Mouse (Mus musculus) erythroblast, adult 5-6 weeks (primary cell): Measurements from ENCODE around the gene Kcnj8. TPM values are rescaled to one million over a fixed set of nuclear protein-coding genes. Genes with fewer than 3 reads are reported as not detected.
"Not testable (repeated sequence)": the region's sequence is repeated elsewhere in the genome, so short reads cannot be mapped to it uniquely, and the experiment has no call there.

Experiments used
- ATAC-seq: replicated peaks from 2 replicates; pipeline ENCODE4 v1.8.0; 2016; ENCODE audit warnings: moderate number of reproducible peaks, mild to moderate bottlenecking, moderate TSS enrichment, inconsistent platforms; ENCODE audit not compliant: poor library complexity, low FRiP score, severe bottlenecking
- total RNA-seq, 2 experiments: library from RNA; stranded (forward) in 1 of 2; stranded (reverse) in 1 of 2; fragments of 150-400 nt in 1 of 2; fragments of 200-764, 138-1000 nt in 1 of 2; gene quantifications; 2 replicates each; pipeline versions ENCODE4 v1.2.3 to v1.2.4; 2015 to 2017; ENCODE audit warnings: low replicate concordance in 2 of 2

Gene Kcnj8
- total RNA-seq, 2 experiments from 2014 or later: not detected

DNA sequence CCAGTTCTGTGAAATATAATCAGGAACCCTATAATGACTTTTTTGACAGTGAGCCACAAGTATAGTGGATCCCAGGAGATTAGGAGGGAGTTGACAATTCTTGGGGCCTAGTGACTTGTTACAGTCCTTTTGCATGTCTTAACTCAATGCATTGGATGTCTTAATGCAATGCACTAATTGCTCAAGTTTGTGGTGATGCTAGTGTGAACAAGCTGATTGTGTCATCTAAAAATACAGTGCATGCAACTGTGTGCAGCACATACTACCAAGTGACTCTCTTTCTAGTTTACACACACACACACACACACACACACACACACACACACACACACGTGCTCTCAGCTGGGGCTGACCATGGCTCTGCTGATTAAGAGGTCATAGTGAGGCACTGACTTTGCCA is 15.4 kb downstream of the Kcnj8 start:
- ATAC-seq: no peak

DNA sequence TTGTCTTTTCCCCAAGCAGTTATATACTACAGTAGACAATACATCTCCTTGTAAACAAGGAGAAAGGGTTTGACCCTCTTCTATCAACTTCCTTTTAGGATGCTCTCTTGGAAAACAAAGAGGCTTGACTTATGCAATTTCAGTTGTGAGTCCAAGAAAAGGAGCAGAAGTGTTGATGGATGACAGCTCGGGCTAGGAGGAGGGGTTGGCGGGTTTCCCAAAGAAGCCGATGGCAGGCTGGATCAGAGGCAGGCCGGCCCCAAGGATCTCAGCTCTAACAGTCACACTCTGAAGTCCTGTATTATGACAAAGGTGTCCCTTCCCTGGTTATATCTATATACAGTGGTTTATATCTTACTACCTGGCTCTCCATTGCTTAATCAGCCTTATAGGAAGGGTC is 19.9 kb downstream of the Kcnj8 start:
- ATAC-seq: no peak

DNA sequence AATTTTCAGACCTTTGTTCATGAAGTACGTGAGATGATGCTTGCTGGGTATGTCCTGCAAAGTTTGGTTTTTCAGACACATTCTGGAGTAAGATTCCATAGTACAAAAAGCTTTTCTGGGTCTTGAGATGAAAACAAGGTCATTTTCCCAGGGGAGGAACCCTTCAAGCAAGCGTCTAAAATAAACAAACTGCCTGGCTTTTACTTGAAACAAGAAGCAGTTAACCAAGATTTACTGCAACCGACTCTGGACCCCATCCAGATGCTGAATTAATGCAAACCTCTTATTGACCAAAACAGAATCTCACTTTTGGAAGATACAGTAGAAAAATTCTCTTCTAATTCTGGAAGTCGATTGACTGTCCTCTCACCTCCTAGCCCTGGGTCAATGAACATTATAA is 20.5 kb downstream of the Kcnj8 start:
- no peak for ATAC-seq

DNA sequence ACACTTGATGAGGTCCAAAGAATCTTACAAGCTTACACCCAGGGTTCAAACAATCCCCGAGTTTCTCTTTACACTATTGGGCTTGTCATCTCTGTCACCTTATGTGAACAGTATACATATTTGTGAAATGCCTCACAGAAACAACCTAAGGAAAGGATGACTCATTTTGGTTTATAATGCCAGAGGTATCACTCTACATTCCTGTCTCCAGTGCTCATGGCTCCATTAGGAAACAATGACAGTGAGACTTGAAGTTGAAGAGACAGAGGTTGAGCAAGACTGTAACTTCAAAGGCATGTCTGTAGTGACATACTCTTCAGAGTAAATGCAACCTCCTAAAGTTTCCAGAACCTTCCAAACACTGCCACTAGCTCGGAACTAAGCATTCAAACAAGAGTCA is 23.0 kb downstream of the Kcnj8 start:
- ATAC-seq: no peak

DNA sequence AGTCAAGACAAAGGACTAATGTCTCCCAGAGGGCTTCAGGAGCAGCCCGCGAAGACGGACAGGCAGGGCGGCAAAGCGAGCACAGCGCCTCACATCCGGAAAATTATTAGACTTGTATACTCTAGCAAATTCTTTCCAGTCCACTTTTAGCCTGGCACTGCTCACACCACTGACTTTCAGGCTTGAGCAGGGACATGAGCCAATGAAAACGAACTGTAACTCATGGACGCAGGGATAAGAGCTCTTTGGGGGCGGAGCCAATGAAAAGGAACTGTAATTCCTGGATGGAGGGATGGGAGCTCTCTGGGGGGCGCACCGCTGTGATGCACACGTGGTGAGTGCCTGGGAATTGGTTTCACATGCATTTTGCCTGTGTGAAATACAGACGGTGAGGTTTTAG is 26.3 kb downstream of the Kcnj8 start:
- no peak for ATAC-seq

DNA sequence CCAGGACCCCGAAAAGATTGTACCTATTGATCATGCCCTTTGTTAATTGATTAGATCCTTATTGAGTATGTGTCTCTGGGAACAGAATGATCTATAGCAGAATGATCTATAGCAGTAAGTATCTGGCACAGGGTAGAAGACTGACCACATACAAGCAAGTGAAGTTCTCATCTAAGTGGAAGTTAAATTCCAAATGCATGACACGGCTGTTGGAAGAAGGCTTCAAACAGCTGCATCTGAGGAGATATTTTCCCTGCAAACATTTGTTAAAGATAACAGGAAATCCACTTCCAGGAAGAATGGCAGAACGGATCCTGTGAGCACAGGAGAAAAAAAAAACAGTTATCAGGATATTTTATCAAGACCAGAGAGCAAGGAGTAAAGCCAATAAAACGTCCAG is 27.8 kb downstream of the Kcnj8 start:
- no peak for ATAC-seq

DNA sequence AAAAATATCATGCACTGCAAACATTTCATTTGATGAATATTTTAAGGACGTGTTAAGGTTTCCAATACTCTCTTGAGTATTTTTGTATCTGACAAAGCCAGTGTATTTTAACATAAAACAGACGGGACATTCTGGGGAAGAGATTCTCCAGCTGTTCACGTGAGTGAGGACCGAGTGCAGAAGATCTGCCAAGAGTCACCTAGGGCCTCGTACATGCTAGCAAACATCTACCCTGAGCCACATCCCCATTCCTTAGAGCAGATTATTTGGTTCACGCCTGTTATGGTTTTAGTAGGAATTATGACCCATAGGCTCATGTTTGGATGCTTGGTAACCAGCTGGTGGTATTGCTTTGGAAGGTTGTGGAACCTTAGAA is 28.6 kb downstream of the Kcnj8 start:
- no peak for ATAC-seq

DNA sequence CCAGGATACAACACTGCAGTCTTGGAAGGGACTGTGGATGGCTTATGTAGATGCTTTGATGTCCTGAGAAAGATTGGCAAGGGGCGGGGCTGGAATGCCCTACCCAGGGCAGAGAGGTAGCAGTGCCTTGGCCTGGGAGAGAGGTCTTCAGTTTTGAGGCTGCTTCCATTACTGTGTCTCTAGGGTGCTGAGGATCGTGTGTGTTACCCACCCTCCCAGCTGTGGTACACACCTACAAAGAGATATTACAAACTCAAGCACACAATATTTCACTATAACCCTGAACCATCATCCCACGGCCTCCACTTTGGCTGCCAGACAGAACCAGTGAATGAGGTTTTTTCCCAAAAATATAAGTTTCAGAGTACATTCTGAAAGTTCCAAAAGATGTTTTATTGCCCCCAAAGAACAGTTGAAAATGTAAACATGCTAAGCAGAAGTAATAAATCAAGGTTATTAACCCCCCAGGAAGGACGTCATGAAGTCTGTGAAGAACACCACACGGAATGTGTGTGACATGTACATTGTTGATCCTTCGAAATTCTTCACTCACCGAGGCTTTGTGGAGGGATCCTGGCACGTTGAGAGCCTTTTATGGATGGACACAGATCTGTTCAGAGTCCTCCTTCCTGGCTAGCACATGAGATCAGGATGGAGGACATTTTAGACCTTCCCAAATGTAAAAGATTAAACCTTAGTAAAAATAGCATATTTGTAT is 29.2 kb downstream of the Kcnj8 start:
- ATAC-seq: no peak

DNA sequence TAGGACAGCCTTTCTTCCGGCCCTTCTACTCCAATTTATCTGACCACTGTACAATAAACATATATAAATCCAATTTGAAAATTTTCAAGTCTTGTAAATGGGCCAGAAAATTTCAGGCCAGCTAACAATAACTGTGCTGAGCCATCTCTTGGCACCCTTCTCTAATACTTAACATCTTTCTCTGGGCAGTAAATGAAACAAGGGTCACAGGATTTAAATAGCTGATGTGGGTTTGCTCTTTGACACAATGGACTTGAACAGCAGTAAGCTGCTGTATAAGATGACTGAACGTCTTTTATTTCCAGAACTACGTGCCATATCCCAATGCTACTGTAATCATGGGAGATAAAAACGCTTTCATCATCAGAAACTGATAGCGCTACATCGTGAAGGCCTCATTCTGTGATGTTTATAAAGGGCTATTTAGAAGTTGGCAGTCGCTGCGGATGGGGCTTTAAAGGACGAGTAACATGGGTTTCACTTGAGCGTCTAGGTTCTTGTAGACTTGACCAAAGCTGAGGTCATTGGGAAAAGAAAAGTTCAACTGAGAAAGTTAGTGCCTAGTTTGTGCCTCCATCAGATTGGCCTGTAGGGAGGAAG is 30.8 kb downstream of the Kcnj8 start:
- ATAC-seq: no peak

DNA sequence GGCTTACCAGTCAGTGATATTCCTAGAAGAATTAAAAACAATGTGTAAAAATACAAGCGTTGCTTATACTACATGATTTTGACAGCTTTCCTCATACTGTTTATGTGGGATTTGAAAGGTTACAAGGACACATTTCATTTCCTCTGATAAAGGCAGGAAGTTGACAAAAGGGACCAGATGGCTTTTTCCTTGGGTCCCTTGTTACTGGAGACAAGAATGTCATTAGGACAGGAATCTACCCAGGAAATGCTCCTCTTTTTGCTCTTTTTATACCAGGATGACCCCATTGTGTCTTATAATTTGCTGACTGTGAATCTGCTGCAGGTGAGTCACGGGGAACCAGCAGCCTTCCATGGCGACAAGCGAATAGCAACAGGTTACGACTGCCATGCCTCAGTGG is 31.3 kb downstream of the Kcnj8 start:
- ATAC-seq: no peak

DNA sequence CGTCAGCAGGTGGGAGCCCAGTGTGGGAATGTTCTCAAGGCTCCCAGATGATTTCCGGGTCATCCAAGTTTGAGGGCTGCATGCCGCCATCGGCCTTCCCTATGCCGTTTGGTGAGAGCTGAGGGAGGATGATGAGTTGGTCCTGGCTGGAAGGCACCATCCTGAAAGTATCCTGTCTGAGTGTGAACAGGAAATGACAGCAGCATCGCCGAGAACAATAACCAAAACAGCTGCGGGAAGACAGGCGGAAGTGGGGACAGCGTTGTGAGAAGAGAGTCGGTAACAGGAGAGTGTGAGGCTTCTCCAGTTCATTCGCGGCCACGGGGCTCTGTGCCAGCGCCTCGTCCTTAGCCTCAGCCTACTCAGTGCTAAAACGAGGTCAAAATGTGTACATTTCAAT is 32.9 kb downstream of the Kcnj8 start:
- no peak for ATAC-seq

DNA sequence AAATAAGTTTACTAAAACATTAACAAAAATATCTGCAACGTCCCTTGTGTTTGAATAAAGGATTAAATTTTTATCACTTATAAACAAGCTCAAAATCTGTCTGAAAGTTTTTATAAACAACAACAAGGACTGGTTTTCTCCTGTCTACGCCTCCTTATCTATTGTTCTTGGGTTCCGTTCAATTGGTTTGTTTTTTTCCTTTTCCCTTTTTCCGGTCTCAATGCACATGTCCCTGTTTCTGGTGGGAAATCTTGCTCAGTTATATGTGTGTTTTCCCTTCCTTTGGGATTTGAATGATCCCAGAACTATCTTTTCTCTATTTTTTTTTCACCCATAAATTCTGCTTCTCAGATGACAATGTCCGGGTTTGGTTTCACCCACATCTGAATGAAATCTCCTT is 38.0 kb downstream of the Kcnj8 start:
- no peak for ATAC-seq

DNA sequence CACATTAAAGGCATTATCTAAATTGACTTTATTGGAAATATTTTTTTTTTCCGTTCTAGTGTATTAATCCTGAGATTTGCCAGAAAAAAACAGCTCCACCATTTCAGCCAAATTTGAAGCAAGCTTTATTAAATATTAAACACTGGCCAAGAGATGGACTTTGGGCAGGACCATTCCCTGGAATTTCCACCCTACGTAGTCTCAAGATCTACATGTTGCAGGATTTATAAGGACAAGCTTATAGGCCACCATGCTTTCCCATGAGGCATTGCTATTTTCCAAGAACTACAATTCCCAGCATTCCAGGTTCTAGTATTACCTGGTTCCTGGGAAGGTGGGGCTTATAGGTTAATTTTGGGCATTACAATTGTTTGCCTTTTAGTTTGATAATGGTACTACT is 38.7 kb downstream of the Kcnj8 start:
- ATAC-seq: no peak

DNA sequence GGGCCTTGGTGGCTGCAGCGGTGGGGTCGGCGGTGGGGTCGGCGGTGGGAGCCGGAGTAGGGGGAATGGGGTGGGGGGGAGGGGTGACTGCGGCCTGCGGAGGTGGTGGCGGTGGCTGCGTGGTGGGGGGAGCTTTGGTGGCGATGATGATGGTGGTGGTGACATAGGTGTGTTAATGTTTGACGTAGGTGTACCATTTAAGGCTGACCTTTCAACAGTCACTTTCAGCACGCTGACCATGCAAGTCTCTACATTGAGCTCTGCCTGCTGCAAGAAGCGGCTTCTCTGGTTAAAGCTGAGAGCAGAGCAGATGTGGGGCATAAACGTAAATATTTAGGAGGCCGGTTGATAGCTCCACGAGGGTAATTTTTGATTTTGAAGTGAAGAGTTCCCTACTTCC is 39.3 kb downstream of the Kcnj8 start:
- no peak for ATAC-seq

DNA sequence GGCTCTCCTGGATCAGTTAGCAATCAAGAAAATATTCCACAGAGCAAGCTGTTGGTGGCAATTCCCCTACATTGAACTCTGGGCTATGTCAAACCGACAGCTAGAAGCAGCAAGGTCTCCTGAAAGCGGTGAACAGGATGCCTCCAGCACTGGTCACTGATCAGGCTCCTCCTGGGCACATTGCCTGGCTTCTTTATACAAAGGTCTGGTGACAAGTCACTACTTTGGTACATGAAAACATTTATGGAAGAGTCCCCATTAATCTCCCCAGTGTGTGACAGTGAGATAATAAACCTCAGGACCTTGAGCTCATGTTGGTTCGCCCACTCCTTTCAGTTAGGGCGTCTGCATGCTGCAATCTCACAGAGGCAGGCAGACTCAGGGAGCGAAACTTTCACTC is 41.0 kb downstream of the Kcnj8 start:
- ATAC-seq: no peak

DNA sequence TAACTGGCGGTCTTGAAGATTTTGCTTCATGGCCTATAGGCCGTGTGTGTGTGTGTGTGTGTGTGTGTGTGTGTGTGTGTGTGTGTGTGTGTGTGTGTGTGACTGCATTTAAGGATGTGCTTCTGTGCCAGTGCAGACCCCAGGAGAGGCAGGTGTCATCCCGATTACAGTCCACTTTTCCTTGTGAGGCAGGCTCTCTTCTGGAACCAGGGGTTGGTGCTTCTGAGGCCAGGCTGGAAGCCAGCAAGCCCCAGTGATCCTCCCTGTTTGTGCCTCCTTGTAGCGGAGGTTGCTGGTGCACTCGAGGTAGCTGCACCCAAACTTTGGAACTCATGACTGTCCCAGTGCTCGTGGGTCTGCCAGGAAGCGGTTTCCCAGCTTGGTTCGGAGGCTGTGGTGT is 41.7 kb downstream of the Kcnj8 start:
- no peak for ATAC-seq

DNA sequence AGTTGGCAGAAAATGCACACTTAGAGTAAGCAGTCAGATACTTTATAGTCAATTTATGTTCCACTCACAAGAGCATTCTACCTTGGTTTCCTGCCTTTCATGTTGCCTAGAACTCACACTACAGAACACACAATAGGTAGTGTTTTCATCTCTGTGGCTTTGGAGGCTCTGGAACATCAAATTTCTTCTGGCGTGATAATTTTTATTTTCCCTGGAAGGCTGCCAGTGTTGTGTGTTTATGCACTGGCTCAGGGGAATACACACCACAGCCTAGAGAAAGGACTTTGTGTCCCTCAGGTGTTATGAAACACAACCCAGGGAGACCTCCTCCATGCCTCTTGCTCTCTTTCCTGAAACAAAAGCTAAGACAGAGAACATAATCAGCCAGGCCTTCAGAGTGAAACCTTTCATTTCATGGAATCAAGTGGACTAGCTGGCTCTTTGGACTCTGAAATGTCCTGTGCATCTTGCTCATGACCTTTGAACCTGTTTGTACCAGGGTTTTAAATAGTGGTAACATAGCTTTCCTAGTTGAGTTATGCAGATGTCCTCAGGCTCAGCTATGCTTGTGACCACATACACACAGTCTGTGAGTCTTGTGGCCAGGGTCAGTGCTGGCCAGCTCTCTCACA is 43.4 kb downstream of the Kcnj8 start:
- ATAC-seq: no peak

DNA sequence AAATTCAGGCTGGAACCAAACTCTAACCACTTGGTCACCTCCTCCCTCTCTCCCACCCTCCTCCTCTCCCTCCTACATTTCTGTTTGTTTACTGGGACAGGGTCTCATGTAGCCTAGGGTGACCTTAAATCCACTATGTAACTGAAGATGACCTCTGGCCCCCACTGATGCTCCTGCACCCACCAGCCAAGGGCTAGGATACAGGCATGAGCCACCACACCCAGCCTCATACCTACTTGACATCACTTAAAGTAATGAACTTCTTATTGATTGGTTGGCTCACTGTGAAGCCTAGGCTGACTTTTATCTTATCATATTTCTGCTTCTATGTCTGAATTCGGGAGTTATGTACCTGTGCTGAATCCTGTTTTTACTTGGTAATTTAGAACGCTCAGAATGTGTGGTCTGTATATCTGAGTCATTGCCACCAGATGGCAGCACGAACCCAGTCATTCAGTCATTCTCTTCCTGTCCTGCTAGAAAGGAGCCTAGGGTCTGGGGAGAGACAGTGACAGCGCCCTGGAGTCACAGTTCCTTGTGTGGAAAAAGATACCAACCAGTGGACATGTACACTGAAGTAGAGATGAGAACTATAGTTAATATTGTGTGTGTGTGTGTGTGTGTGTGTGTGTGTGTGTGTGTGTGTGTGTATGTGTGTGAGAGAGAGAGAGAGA is 46.6 kb downstream of the Kcnj8 start:
- no peak for ATAC-seq

DNA sequence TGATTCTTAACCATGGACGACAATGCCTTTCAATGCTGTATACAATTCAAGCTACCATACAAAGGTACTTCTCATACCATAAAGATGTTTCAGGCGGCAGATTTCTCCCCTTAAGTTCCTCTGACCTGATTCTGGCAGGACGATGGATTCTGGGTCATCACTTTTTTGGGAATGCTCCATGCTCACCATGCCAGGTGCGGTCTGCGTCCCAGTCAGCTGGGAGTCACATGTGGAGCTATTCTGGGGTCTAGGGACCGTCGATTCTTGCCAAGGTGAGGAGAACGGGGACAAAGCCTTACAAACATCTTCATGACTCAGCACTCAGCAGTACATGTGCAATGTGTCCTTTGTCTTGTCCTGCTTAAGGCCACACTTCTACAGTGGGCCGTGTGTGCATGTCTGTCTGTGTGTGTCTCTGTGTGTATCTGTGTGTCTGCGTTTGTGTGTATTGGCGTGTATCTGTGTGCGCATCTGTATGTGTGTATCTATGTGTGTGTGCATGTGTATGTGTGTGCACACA is 49.8 kb downstream of the Kcnj8 start:
- ATAC-seq: no peak

DNA sequence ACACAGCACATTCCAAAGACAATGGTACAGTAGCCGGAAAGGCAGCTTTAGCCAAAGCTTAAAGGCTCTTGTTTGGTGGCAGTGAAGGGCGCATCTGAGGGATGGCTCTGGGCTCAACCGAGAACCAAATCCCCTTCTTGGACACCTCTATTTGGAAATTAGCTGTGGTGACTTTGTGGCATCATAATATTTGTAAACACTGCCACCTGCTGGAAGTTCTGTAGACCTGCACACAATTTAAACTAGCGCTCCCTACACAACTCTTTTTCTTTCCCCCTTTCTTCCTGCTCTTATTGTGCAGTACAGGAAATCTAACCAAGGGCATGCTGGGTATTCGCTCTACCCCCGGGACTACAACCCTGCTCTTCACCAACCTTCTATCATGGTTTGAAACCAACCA is 52.3 kb downstream of the Kcnj8 start:
- ATAC-seq: peak; percentile 46; the same call in 1 of the 2 replicates

DNA sequence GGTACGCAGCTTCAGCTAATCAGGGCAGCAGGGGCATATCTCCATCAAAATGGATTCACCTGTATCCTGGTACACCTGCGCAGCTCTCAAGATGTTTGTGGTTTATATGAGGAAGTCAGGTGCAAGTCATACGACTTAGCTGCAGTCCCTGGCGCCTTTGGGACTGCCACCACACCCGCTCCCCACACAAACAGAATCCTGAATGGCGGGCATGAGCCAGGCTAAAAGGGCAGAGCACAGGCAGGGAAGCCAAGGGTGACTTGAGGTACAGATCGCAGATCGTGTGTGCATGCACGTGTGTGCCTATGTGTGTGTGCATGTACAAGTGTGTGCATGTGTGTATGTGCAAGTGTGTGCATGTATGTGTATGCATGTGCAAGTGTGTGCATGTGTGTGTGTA is 56.0 kb downstream of the Kcnj8 start:
- not testable (repeated sequence) for ATAC-seq
